Mouse (Mus musculus) left cerebral cortex, adult 6 months (tissue): ENCODE data around the gene Samd14. TPM values are rescaled to one million over a fixed set of nuclear protein-coding genes. Genes with fewer than 3 reads are reported as not detected.

Experiments
- long read RNA-seq, 2 experiments: library from polyadenylated mRNA; unstranded; transcript quantifications; one replicate each; pipeline ENCODE4 v2.0.0; 2019 to 2020
- polyA plus RNA-seq: library from polyadenylated mRNA; unstranded; fragments of <200 nt; fragmentation: Nextera tagmentation; gene quantifications from 2 replicates; pipeline ENCODE4 v1.2.3, GENCODE M21; 2021

Samd14 gene
- polyA plus RNA-seq, result 10.4 and 12.8 TPM in 2 replicates
- long read RNA-seq, experiment 1, transcript Samd14-201 (10 exons, 3,318 nt), result major isoform, 131 of 191 reads
- long read RNA-seq, experiment 1, partial matches to known transcripts, result 22 of 191 reads
- long read RNA-seq, experiment 1, other reads (novel, unspliced or antisense), result 38 of 191 reads
- long read RNA-seq, experiment 2, transcript Samd14-201 (10 exons, 3,318 nt), result major isoform, 7 of 23 reads
- long read RNA-seq, experiment 2, partial matches to known transcripts, result 2 of 23 reads
- long read RNA-seq, experiment 2, other reads (novel, unspliced or antisense), result 14 of 23 reads

GRCm38 (mm10) chr11:95009629-95010014, at the start of gene Samd14:
Samd14 (plus strand) TSS chr11:95009879.

GRCm38 (mm10) chr11:94967419-94967818, 42.3 kb upstream of the Samd14 start, which contains the start of gene Hils1:
Hils1 (plus strand) TSS chr11:94967593.

GRCm38 (mm10) chr11:94976199-94976598, 33.5 kb upstream of the Samd14 start, which contains the start of gene Sgca:
Sgca (minus strand) TSS chr11:94976327.

GRCm38 (mm10) chr11:94990749-94991577, 18.7 kb upstream of the Samd14 start, which contains the start of gene Ppp1r9b:
Ppp1r9b (plus strand) TSS chr11:94991035.

GRCm38 (mm10) chr11:95041139-95041609, 31.5 kb downstream of the Samd14 start, which contains the start of gene Pdk2:
Pdk2 (minus strand) TSS chr11:95041354.

Other genes with a start within 250 kb of the Samd14 start
- not detected in 2 replicates for gene Tmem92, start 227.2 kb upstream of the Samd14 start, polyA plus RNA-seq
- 1.2 and 3.4 TPM in 2 replicates for gene Col1a1, start 73.7 kb upstream of the Samd14 start, polyA plus RNA-seq
- gene Hils1, start 42.3 kb upstream of the Samd14 start, polyA plus RNA-seq, result not detected in 2 replicates
- gene Sgca, start 33.6 kb upstream of the Samd14 start, polyA plus RNA-seq, result 0.41 and 1.1 TPM in 2 replicates
- 26.6 and 46.8 TPM in 2 replicates for gene Ppp1r9b, start 18.8 kb upstream of the Samd14 start, polyA plus RNA-seq
- gene Pdk2, start 31.5 kb downstream of the Samd14 start, polyA plus RNA-seq, result 94.4 and 113 TPM in 2 replicates
- gene Itga3, start 66.9 kb downstream of the Samd14 start, polyA plus RNA-seq, result 1.9 and 2.3 TPM in 2 replicates
- not detected in 2 replicates for gene Dlx3, start 110.2 kb downstream of the Samd14 start, polyA plus RNA-seq
- 0.28 and 0.49 TPM in 2 replicates for gene Dlx4, start 136.4 kb downstream of the Samd14 start, polyA plus RNA-seq